Mouse (Mus musculus) adrenal gland, postnatal 14 days (tissue): ENCODE data around the gene Lrrc75a. TPM values are rescaled to one million over a fixed set of nuclear protein-coding genes. Genes with fewer than 3 reads are reported as not detected.

Experiments
- DNase-seq: peaks from one replicate; pipeline ENCODE4 v3.0.0; 2021; ENCODE audit warnings: mixed read lengths
- total RNA-seq: library from RNA; stranded (reverse); gene quantifications from 2 replicates; pipeline ENCODE4 v1.2.3, GENCODE M21; 2021

Lrrc75a gene
- total RNA-seq, 1 experiment from 2014 or later, result 28.7 TPM

GRCm38 (mm10) chr11:62554934-62555517 is 93.3 kb downstream of the Lrrc75a start:
- no peak for DNase-seq

Other genes with a start within 250 kb of the Lrrc75a start
- 6.9 and 7.7 TPM in 2 replicates for gene Pigl, start 190.1 kb downstream of the Lrrc75a start, total RNA-seq
- 197 and 214 TPM in 2 replicates for gene Ncor1, start 190.0 kb downstream of the Lrrc75a start, total RNA-seq
- gene Cenpv, start 109.3 kb downstream of the Lrrc75a start, total RNA-seq, result 40.5 and 50.7 TPM in 2 replicates
- gene Ubb, start 97.4 kb downstream of the Lrrc75a start, total RNA-seq, result 1,185 and 1,189 TPM in 2 replicates
- gene Trpv2, start 74.0 kb downstream of the Lrrc75a start, total RNA-seq, result 3.8 and 5.1 TPM in 2 replicates
- gene Mmgt2, start 141 bp upstream of the Lrrc75a start, total RNA-seq, result 26.6 and 35.7 TPM in 2 replicates
- 4.5 and 5.4 TPM in 2 replicates for gene Zfp287, start 83.4 kb upstream of the Lrrc75a start, total RNA-seq
- not detected in 2 replicates for gene Gm10428, start 104.6 kb upstream of the Lrrc75a start, total RNA-seq
- 3.1 and 3.4 TPM in 2 replicates for gene Zfp286, start 140.9 kb upstream of the Lrrc75a start, total RNA-seq
- gene Trim16, start 171.7 kb upstream of the Lrrc75a start, total RNA-seq, result 12.0 and 13.8 TPM in 2 replicates
- gene Fbxw10, start 198.5 kb upstream of the Lrrc75a start, total RNA-seq, result 0.70 and 1.2 TPM in 2 replicates
- 33.6 and 34.4 TPM in 2 replicates for gene Tvp23b, start 230.9 kb upstream of the Lrrc75a start, total RNA-seq